8 mouse cellular contexts compared by ENCODE assay signal in the genomic region with DNA sequence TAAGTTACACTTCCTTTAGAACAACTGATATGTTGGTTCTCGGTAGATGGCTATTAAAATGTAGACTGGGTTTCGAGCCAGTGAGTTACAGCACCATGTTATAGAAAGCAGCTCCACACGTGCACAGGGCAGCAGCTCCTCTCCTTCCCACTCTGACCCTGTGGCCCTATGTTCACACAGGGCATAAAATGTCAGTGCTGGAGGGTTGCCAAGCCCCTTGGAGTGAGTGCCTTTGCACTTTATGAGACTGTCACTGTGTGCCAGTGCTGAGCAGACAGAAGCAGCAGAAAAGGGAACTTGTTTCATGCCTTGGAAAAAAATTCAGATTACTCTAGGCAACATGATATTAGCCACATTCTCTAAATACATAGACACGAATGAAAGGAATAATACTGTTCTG. TPM values are rescaled to one million over a fixed set of nuclear protein-coding genes. Genes with fewer than 3 reads are reported as not detected.
DNase-seq lines count a peak whose midpoint lies in the region; ATAC-seq lines count a peak whose summit lies in the region.

No protein-coding gene starts in this region.

- H3K4me2 ChIP-seq in hindbrain, embryonic 15.5 days = no peak overlapping the region
- H3K4me2 ChIP-seq in hindbrain, embryonic 12.5 days (replicated peaks) = no peak overlapping the region
- no peak overlapping the region for H3K4me2 ChIP-seq in limb, embryonic 13.5 days (replicated peaks)

- no peak overlapping the region for H3K9ac ChIP-seq in hindbrain, embryonic 15.5 days
- no peak overlapping the region for H3K9ac ChIP-seq in hindbrain, embryonic 12.5 days
- no peak overlapping the region for H3K9ac ChIP-seq in limb, embryonic 13.5 days

- H3K4me1 ChIP-seq in hindbrain, embryonic 15.5 days (replicated peaks) = 0 out of 2 replicates have a peak, but pooled peaks cover 3% of the 10 kb centered on the region
- no peaks in the 10 kb centered on the region for H3K4me1 ChIP-seq in hindbrain, embryonic 12.5 days
- H3K4me1 ChIP-seq in limb, embryonic 13.5 days = peaks cover 27% of the 10 kb centered on the region
- H3K4me1 ChIP-seq in hindbrain, embryonic 10.5 days (replicated peaks) = no peaks in the 10 kb centered on the region

- H3K36me3 ChIP-seq in hindbrain, embryonic 15.5 days = no peaks in the 10 kb centered on the region
- no peaks in the 10 kb centered on the region for H3K36me3 ChIP-seq in hindbrain, embryonic 12.5 days
- no peaks in the 10 kb centered on the region for H3K36me3 ChIP-seq in limb, embryonic 13.5 days
- no peaks in the 10 kb centered on the region for H3K36me3 ChIP-seq in hindbrain, embryonic 10.5 days

- WGBS in hindbrain, embryonic 15.5 days = 57% methylated on average over 4 of the region's 4 CpGs
- 51% methylated on average over 4 of the region's 4 CpGs for WGBS in hindbrain, embryonic 12.5 days
- WGBS in limb, embryonic 13.5 days = 20% methylated on average over 4 of the region's 4 CpGs
- WGBS in hindbrain, embryonic 10.5 days = 72% methylated on average over 4 of the region's 4 CpGs

- no peaks in the 10 kb centered on the region for H3K27me3 ChIP-seq in hindbrain, embryonic 15.5 days
- no peaks in the 10 kb centered on the region for H3K27me3 ChIP-seq in hindbrain, embryonic 12.5 days
- H3K27me3 ChIP-seq in limb, embryonic 13.5 days = no peaks in the 10 kb centered on the region
- no peaks in the 10 kb centered on the region for H3K27me3 ChIP-seq in hindbrain, embryonic 10.5 days (ENCODE audit: insufficient read depth, poor library complexity, severe bottlenecking)

- H3K9me3 ChIP-seq in hindbrain, embryonic 15.5 days = no peaks in the 10 kb centered on the region
- H3K9me3 ChIP-seq in hindbrain, embryonic 12.5 days (replicated peaks) = no peaks in the 10 kb centered on the region
- H3K9me3 ChIP-seq in limb, embryonic 13.5 days = no peaks in the 10 kb centered on the region
- H3K9me3 ChIP-seq in hindbrain, embryonic 10.5 days = no peaks in the 10 kb centered on the region

- H3K27ac ChIP-seq in hindbrain, embryonic 15.5 days (replicated peaks) = no peak overlapping the region
- H3K27ac ChIP-seq in hindbrain, embryonic 12.5 days = no peak overlapping the region
- peak overlapping the region; percentile 2; the same call in 1 of the 2 replicates for H3K27ac ChIP-seq in limb, embryonic 13.5 days
- H3K27ac ChIP-seq in hindbrain, embryonic 10.5 days = no peak overlapping the region

- no peak overlapping the region for H3K4me3 ChIP-seq in hindbrain, embryonic 15.5 days
- H3K4me3 ChIP-seq in hindbrain, embryonic 12.5 days = no peak overlapping the region
- H3K4me3 ChIP-seq in limb, embryonic 13.5 days = no peak overlapping the region
- H3K4me3 ChIP-seq in hindbrain, embryonic 10.5 days = no peak overlapping the region

- DNase-seq in adrenal gland, postnatal 36 days = peak; percentile 9 to 35
- DNase-seq in gastrocnemius, postnatal 25 days = peak; percentile 14
- DNase-seq in layer of hippocampus, adult 9-10 months (ENCODE audit: low spot score) = no peak
- DNase-seq in hindbrain, embryonic 10.5 days (ENCODE audit: low spot score) = no peak

- peak; percentile 45; the same call in 1 of the 2 replicates for ATAC-seq in hindbrain, embryonic 15.5 days (ENCODE audit: low FRiP score, low read depth)
- ATAC-seq in hindbrain, embryonic 12.5 days (ENCODE audit: low FRiP score) = no peak
- ATAC-seq in limb, embryonic 13.5 days (ENCODE audit: low FRiP score, low read depth) = peak; percentile 81
- ATAC-seq in inflammation-experienced regulatory T-cells, adult 6 months = no peak

RNA-seq across cellular contexts. Expression of gene Lrrn3, which starts 47.8 kb away (rescaled TPM):
- 101 and 103 TPM in 2 replicates for polyA plus RNA-seq in hindbrain, embryonic 15.5 days (2015; fragmentation: Nextera tagmentation; extraction: Ambion mirVana)
- 58.5 and 68.8 TPM in 2 replicates for polyA plus RNA-seq in hindbrain, embryonic 12.5 days (2016; fragmentation: Nextera tagmentation; extraction: Ambion mirVana)
- 10 to 100 TPM; 38.5 to 41.3 TPM for total RNA-seq in adrenal gland, postnatal 36 days (2021)
- total RNA-seq in gastrocnemius, postnatal 25 days (2021) = under 1 TPM; 0.19 to 0.20 TPM
- 9.5 and 9.9 TPM in 2 replicates for polyA plus RNA-seq in limb, embryonic 13.5 days (2015; fragmentation: Nextera tagmentation; extraction: Ambion mirVana)
- 1 to 10 TPM; 4.3 to 5.8 (median 5.0) TPM for polyA plus RNA-seq in inflammation-experienced regulatory T-cells, adult 6 months (2017; shearing (Covaris generic))
- polyA plus RNA-seq in hindbrain, embryonic 10.5 days (2016; fragmentation: Nextera tagmentation; extraction: Ambion mirVana) = 13.9 and 17.7 TPM in 2 replicates

Comparison
In these comparisons a context has a peak if more than half of its experiments do, and no peak if none do; other contexts are left out.
1. ATAC-seq: peak in hindbrain, embryonic 15.5 days (single experiment) and limb, embryonic 13.5 days (single experiment); none in hindbrain, embryonic 12.5 days (single experiment) and inflammation-experienced regulatory T-cells, adult 6 months (single experiment).
2. DNase-seq: peak in adrenal gland, postnatal 36 days (2 of 2) and gastrocnemius, postnatal 25 days (single experiment); none in layer of hippocampus, adult 9-10 months (single experiment) and hindbrain, embryonic 10.5 days (single experiment).